Mouse (Mus musculus): ENCODE data around the gene Golga4. TPM values are rescaled to one million over a fixed set of nuclear protein-coding genes. Genes with fewer than 3 reads are reported as not detected.

Golga4 gene
- polyA plus RNA-seq, 1 experiment, result 18.5 TPM

GRCm38 (mm10) chr9:118589249-118589648 is 83.2 kb downstream of the Golga4 start:
- no peaks in the 10 kb centered on the region for H3K27me3 ChIP-seq (ENCODE audit: control insufficient read depth, insufficient read depth, insufficient read length)
- H3ac ChIP-seq (ENCODE audit: control insufficient read depth, insufficient read length), result no peak overlapping the region
- no peak overlapping the region for H3K4me2 ChIP-seq (ENCODE audit: low read depth)
- no peaks in the 10 kb centered on the region for H3K79me2 ChIP-seq (ENCODE audit: control insufficient read depth, insufficient read depth)
- TF ChIP-seq USF1 (IDR thresholded peaks at IDR 0.05; ENCODE audit: low read depth) (no peak), CEBPB (IDR thresholded peaks at IDR 0.05; ENCODE audit: insufficient read depth, poor library complexity, severe bottlenecking) (no peak), TCF12 (IDR thresholded peaks at IDR 0.05; ENCODE audit: insufficient read depth, poor library complexity, severe bottlenecking) (no peak), SRF (IDR thresholded peaks at IDR 0.05; ENCODE audit: control insufficient read depth, insufficient read length, low read depth) (no peak), MYOG (IDR thresholded peaks at IDR 0.05; ENCODE audit: control insufficient read depth in 1 of 3, insufficient read depth in 1 of 3, insufficient read length in 2 of 3, low read depth in 2 of 3) (no peak), MYOD1 (IDR thresholded peaks at IDR 0.05; ENCODE audit: control insufficient read depth in 1 of 3, insufficient read length in 2 of 3, low read depth in 2 of 3) (no peak), TCF3 (IDR thresholded peaks at IDR 0.05; ENCODE audit: insufficient read length, low read depth) (no peak), REST (IDR thresholded peaks at IDR 0.05; ENCODE audit: insufficient read depth, insufficient read length) (no peak), MAX (IDR thresholded peaks at IDR 0.05; ENCODE audit: low read depth) (no peak), POLR2AphosphoS2 (IDR thresholded peaks at IDR 0.05; ENCODE audit: insufficient read length, low read depth) (no peak), POLR2A (IDR thresholded peaks at IDR 0.05; ENCODE audit: insufficient read length, low read depth) (no peak), E2F4 (IDR thresholded peaks at IDR 0.05; ENCODE audit: insufficient read depth) (no peak)
- no peak overlapping the region for H3K4me3 ChIP-seq
- H3K36me3 ChIP-seq (ENCODE audit: control insufficient read depth, insufficient read depth), result no peaks in the 10 kb centered on the region

- Histone ChIP-seq H3ac (ENCODE audit: control insufficient read depth, insufficient read length) (no peak overlapping the region), H3K27me3 (ENCODE audit: control insufficient read depth, insufficient read depth, insufficient read length) (peaks cover 4% of the 10 kb centered on the region), H3K79me2 (ENCODE audit: control insufficient read depth, insufficient read depth) (no peaks in the 10 kb centered on the region), H3K4me3 (no peak overlapping the region), H3K36me3 (ENCODE audit: control insufficient read depth, insufficient read depth) (no peaks in the 10 kb centered on the region), H3K4me2 (ENCODE audit: low read depth) (no peak overlapping the region)
- TF ChIP-seq MYOG (IDR thresholded peaks at IDR 0.05; ENCODE audit: control insufficient read depth in 1 of 3, insufficient read depth in 1 of 3, insufficient read length in 2 of 3, low read depth in 2 of 3) (no peak), MYOD1 (IDR thresholded peaks at IDR 0.05; ENCODE audit: control insufficient read depth in 1 of 3, insufficient read length in 2 of 3, low read depth in 2 of 3) (no peak), SRF (IDR thresholded peaks at IDR 0.05; ENCODE audit: control insufficient read depth, insufficient read length, low read depth) (peak; percentile 20)
Observed at GRCm38 (mm10) chr9:118590230-118590629, 84.2 kb downstream of the Golga4 start.

- Histone ChIP-seq H3K79me2 (ENCODE audit: control insufficient read depth, insufficient read depth) (no peaks in the 10 kb centered on the region), H3K4me2 (ENCODE audit: low read depth) (no peak overlapping the region), H3ac (ENCODE audit: control insufficient read depth, insufficient read length) (no peak overlapping the region), H3K27me3 (ENCODE audit: control insufficient read depth, insufficient read depth, insufficient read length) (peaks cover 12% of the 10 kb centered on the region), H3K4me3 (no peak overlapping the region), H3K36me3 (ENCODE audit: control insufficient read depth, insufficient read depth) (no peaks in the 10 kb centered on the region)
- no peak for TF ChIP-seq MYOG (IDR thresholded peaks at IDR 0.05; ENCODE audit: control insufficient read depth in 1 of 3, insufficient read depth in 1 of 3, insufficient read length in 2 of 3, low read depth in 2 of 3)
- TF ChIP-seq USF1 (IDR thresholded peaks at IDR 0.05; ENCODE audit: low read depth), result peak; percentile 3
Observed at GRCm38 (mm10) chr9:118591633-118592032, 85.6 kb downstream of the Golga4 start.

GRCm38 (mm10) chr9:118592585-118593249 is 86.7 kb downstream of the Golga4 start:
- no peak overlapping the region for H3K4me3 ChIP-seq
- no peak for TF ChIP-seq POLR2A (IDR thresholded peaks at IDR 0.05; ENCODE audit: insufficient read length, low read depth)
- TF ChIP-seq MYOD1 (IDR thresholded peaks at IDR 0.05; ENCODE audit: control insufficient read depth in 1 of 3, insufficient read length in 2 of 3, low read depth in 2 of 3), result no peak
- no peak for TF ChIP-seq REST (IDR thresholded peaks at IDR 0.05; ENCODE audit: insufficient read depth, insufficient read length)
- no peak for TF ChIP-seq TCF12 (IDR thresholded peaks at IDR 0.05; ENCODE audit: insufficient read depth, poor library complexity, severe bottlenecking)
- TF ChIP-seq POLR2AphosphoS2 (IDR thresholded peaks at IDR 0.05; ENCODE audit: insufficient read length, low read depth), result no peak
- no peak for TF ChIP-seq SRF (IDR thresholded peaks at IDR 0.05; ENCODE audit: control insufficient read depth, insufficient read length, low read depth)
- TF ChIP-seq USF1 (IDR thresholded peaks at IDR 0.05; ENCODE audit: low read depth), result no peak
- no peak for TF ChIP-seq TCF3 (IDR thresholded peaks at IDR 0.05; ENCODE audit: insufficient read length, low read depth)
- TF ChIP-seq CEBPB (IDR thresholded peaks at IDR 0.05; ENCODE audit: insufficient read depth, poor library complexity, severe bottlenecking), result no peak
- no peak for TF ChIP-seq E2F4 (IDR thresholded peaks at IDR 0.05; ENCODE audit: insufficient read depth)
- no peak for TF ChIP-seq MAX (IDR thresholded peaks at IDR 0.05; ENCODE audit: low read depth)
- no peak for TF ChIP-seq MYOG (IDR thresholded peaks at IDR 0.05; ENCODE audit: control insufficient read depth in 1 of 3, insufficient read depth in 1 of 3, insufficient read length in 2 of 3, low read depth in 2 of 3)
- no peaks in the 10 kb centered on the region for H3K36me3 ChIP-seq (ENCODE audit: control insufficient read depth, insufficient read depth)
- no peak overlapping the region for H3ac ChIP-seq (ENCODE audit: control insufficient read depth, insufficient read length)
- peaks cover 12% of the 10 kb centered on the region for H3K27me3 ChIP-seq (ENCODE audit: control insufficient read depth, insufficient read depth, insufficient read length)
- no peak overlapping the region for H3K4me2 ChIP-seq (ENCODE audit: low read depth)
- H3K79me2 ChIP-seq (ENCODE audit: control insufficient read depth, insufficient read depth), result no peaks in the 10 kb centered on the region

- Histone ChIP-seq H3ac (ENCODE audit: control insufficient read depth, insufficient read length) (no peak overlapping the region), H3K4me2 (ENCODE audit: low read depth) (no peak overlapping the region), H3K27me3 (ENCODE audit: control insufficient read depth, insufficient read depth, insufficient read length) (peaks cover 17% of the 10 kb centered on the region), H3K79me2 (ENCODE audit: control insufficient read depth, insufficient read depth) (no peaks in the 10 kb centered on the region), H3K4me3 (no peak overlapping the region), H3K36me3 (ENCODE audit: control insufficient read depth, insufficient read depth) (no peaks in the 10 kb centered on the region)
- no peak for TF ChIP-seq POLR2AphosphoS2 (IDR thresholded peaks at IDR 0.05; ENCODE audit: insufficient read length, low read depth)
- no peak for TF ChIP-seq TCF3 (IDR thresholded peaks at IDR 0.05; ENCODE audit: insufficient read length, low read depth)
- no peak for TF ChIP-seq MYOD1 (IDR thresholded peaks at IDR 0.05; ENCODE audit: control insufficient read depth in 1 of 3, insufficient read length in 2 of 3, low read depth in 2 of 3)
- TF ChIP-seq POLR2A (IDR thresholded peaks at IDR 0.05; ENCODE audit: insufficient read length, low read depth), result no peak
- TF ChIP-seq USF1 (IDR thresholded peaks at IDR 0.05; ENCODE audit: low read depth), result no peak
- no peak for TF ChIP-seq MAX (IDR thresholded peaks at IDR 0.05; ENCODE audit: low read depth)
- no peak for TF ChIP-seq E2F4 (IDR thresholded peaks at IDR 0.05; ENCODE audit: insufficient read depth)
- TF ChIP-seq CEBPB (IDR thresholded peaks at IDR 0.05; ENCODE audit: insufficient read depth, poor library complexity, severe bottlenecking), result no peak
- TF ChIP-seq REST (IDR thresholded peaks at IDR 0.05; ENCODE audit: insufficient read depth, insufficient read length), result no peak
- no peak for TF ChIP-seq TCF12 (IDR thresholded peaks at IDR 0.05; ENCODE audit: insufficient read depth, poor library complexity, severe bottlenecking)
- TF ChIP-seq SRF (IDR thresholded peaks at IDR 0.05; ENCODE audit: control insufficient read depth, insufficient read length, low read depth), result no peak
- TF ChIP-seq MYOG (IDR thresholded peaks at IDR 0.05; ENCODE audit: control insufficient read depth in 1 of 3, insufficient read depth in 1 of 3, insufficient read length in 2 of 3, low read depth in 2 of 3), result no peak
Observed at GRCm38 (mm10) chr9:118593443-118593842, 87.4 kb downstream of the Golga4 start.
